Mouse (Mus musculus) embryonic facial prominence, embryonic 15.5 days (tissue): ENCODE measurements around the gene Asb18. TPM values are rescaled to one million over a fixed set of nuclear protein-coding genes. Genes with fewer than 3 reads are reported as not detected.

Source experiments
- polyA plus RNA-seq: library from polyadenylated mRNA; unstranded; fragments of >200 nt; fragmentation: Nextera tagmentation; extraction: Ambion mirVana; gene quantifications from 2 replicates; pipeline ENCODE4 v1.2.1, GENCODE M21; 2015

The Asb18 gene
- polyA plus RNA-seq, 1 experiment from 2014 or later, result 0.09 TPM

Other genes with a start within 250 kb of the Asb18 start
- 0.28 and 0.29 TPM in 2 replicates for gene Gbx2, start 83.5 kb downstream of the Asb18 start, polyA plus RNA-seq
- gene Iqca, start 138.7 kb upstream of the Asb18 start, polyA plus RNA-seq, result 2.5 and 6.9 TPM in 2 replicates
- gene Ackr3, start 189.3 kb upstream of the Asb18 start, polyA plus RNA-seq, result 29.9 and 31.9 TPM in 2 replicates